Mouse (Mus musculus): ENCODE results near the gene Cacul1. TPM values are rescaled to one million over a fixed set of nuclear protein-coding genes. Genes with fewer than 3 reads are reported as not detected.

Cacul1 gene
- total RNA-seq, 2 experiments from 2014 or later: 42.9 to 49.3 TPM

DNA sequence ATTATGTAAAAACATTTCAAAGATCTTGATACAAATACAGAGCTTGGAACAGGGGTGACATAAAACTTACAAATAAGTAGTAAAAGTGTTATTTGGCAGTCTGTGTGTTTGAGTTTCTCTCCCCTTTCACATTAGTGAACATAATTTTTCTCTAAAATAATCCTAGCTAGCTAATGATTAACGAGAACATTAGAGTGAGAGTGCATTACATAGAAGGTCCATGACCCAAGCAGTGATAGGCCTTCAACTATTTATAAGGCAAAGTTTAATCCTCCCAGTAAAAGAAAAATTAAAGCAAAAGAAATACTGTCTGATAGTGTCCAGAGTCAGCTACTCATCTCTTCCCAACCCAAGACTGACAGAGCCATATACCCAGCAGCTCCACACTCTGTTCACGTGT lies 48.9 kb downstream of the Cacul1 start:
- no peak for DNase-seq (ENCODE audit: low spot score in 2 of 2)

- DNase-seq (ENCODE audit: low spot score in 2 of 2): no peak
Observed at GRCm38 (mm10) chr19:60530171-60530570, 50.7 kb downstream of the Cacul1 start.

- DNase-seq (ENCODE audit: low spot score in 2 of 2): no peak
Observed at GRCm38 (mm10) chr19:60529302-60529701, 51.5 kb downstream of the Cacul1 start.

DNA sequence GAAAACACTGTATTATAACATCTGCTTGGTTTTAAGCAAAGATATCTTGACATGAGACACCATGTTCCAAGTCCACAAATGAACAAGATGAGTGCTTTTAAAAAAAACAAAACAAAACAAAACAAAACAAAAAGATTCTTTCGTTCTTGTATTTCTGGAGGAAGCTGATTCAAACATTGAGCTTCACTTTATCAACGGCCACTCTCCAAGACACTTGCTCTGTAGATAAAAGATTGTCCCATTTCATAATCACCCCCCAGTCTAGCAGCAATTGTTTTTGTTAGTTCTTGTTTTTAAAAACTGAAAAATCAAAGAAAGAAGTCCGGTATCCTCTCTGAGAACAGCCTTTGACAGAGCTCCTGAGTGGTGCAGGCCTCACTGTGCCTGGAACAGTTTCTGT lies 52.2 kb downstream of the Cacul1 start:
- no peak for DNase-seq (ENCODE audit: low spot score in 2 of 2)

DNA sequence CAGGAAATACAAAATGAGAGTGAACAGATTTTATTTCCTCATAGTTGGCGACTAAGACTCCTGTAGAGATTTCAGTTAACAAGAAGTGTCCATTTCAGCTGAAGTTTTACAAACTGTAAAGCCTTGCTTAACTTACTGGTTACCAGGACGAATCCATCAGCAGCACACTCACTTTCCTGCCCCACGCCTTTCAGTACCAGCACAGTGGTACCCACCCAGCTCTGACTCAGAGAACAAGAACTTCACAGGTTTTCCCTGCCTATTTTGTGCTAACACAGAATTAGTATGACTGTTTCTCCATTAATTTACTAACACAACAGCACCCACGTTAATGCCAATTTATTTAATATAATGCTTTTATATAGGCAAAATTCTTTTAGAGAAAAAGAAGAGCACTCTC lies 53.9 kb downstream of the Cacul1 start:
- no peak for DNase-seq (ENCODE audit: low spot score in 2 of 2)

DNA sequence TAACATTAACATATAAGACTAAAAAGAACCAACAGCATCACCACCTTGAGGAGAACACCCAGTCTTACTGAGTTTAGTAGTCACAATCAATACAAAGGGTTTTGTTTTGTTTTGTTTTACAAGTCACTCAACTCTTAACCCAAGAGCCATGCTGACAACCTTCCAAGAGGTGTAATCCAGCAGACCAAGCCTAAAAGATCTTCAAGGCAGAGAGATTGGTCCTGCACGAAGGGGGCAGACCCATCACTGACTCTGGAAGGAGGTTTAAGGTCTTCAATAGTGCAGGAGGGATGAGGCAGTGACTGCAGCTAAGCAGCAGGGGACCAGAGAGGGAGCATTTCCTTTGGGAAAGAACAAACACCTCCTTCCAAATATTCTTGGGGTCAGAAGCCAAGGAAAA lies 55.7 kb downstream of the Cacul1 start:
- DNase-seq (ENCODE audit: low spot score in 2 of 2): no peak

GRCm38 (mm10) chr19:60524678-60525077 lies 56.1 kb downstream of the Cacul1 start:
- no peak for DNase-seq (ENCODE audit: low spot score in 2 of 2)

DNA sequence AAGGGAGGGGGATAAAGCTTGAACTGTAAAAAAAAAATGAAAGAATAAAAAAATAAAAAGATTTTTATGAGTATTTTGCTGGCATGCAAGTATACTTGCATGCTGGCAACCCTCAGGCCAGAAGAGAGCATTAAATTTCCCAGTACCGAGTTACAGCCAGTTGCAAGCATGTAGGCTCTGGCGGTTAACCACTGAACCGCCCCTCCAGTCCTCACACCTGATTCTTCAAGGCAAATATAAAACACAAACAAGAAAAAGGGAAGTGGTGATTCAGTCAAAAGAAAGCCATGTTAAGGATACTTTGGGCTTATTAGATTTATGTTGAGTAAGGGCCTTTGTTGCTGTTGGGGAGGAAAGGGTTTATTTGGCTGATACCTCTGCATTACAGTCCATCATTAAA lies 60.7 kb downstream of the Cacul1 start:
- DNase-seq (ENCODE audit: low spot score in 2 of 2): no peak

- DNase-seq (ENCODE audit: low spot score in 2 of 2): no peak
Observed at GRCm38 (mm10) chr19:60515064-60515463, 65.8 kb downstream of the Cacul1 start.

DNA sequence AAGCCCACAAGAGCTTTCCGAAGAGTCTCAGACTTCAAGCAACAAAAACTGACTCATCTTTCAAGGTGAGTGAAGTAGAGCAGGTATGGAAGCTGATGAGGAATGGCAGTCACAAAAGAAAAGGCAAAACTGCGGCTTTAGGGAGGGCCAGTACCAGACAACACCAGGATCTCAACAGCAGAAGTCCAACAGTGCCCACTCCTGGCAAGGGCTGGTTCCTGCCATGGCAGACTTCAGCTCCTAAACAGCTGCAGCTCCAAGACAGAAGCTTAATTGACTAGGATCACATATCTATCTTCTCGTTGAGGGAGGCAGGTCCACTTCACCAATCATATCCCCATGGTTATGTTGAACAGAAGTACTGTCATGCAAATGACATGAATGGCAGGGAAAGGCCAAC lies 67.4 kb downstream of the Cacul1 start:
- DNase-seq (ENCODE audit: low spot score in 2 of 2): no peak

DNA sequence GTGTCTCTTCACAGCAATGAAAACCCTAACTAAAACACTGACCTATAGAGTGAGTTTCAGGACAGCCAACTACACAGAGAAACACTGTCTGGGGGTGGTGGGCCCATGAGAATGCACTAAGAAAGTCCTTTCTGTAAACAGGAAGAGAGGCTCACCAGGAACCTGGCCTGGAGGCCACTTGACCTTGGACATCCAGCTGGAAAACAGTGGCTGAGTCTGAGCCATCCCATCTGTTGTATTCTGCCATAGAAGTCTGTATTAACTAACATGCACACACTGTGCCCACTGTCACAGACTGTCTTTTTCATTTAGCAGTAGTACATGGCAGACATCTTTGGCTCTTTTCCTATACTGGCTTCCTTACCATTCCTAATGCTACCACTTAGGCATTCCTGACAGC lies 80.6 kb downstream of the Cacul1 start:
- no peak for DNase-seq (ENCODE audit: low spot score in 2 of 2)

DNA sequence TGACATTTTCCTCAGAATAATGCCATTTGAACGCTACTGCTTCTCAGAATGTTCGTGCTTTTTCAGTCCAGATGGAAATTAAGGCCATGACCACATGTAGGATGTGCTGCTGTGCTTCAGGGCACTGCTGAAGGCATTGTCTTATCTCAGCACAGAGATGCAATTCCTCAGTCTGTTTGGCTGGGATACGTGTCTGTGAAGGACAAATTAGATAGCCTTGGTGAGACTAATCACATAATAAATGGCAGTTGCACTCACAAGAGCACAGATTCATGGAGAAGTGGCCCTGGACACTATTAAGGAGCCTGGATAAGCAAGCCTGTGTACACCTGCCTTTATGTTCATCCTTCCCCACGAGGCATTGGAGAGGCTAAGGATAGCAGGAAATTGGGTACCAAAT lies 83.7 kb downstream of the Cacul1 start:
- no peak for DNase-seq (ENCODE audit: low spot score in 2 of 2)

GRCm38 (mm10) chr19:60495772-60496171 lies 85.1 kb downstream of the Cacul1 start:
- no peak for DNase-seq (ENCODE audit: low spot score in 2 of 2)

- DNase-seq (ENCODE audit: low spot score in 2 of 2): peak in 1 of 2 experiments; percentile 46
Observed at GRCm38 (mm10) chr19:60489566-60489965, 91.3 kb downstream of the Cacul1 start.

- no peak for DNase-seq (ENCODE audit: low spot score in 2 of 2)
Observed at GRCm38 (mm10) chr19:60485261-60485660, 95.6 kb downstream of the Cacul1 start.

- DNase-seq (ENCODE audit: low spot score in 2 of 2): no peak
Observed at GRCm38 (mm10) chr19:60478859-60479258, 102.0 kb downstream of the Cacul1 start.

DNA sequence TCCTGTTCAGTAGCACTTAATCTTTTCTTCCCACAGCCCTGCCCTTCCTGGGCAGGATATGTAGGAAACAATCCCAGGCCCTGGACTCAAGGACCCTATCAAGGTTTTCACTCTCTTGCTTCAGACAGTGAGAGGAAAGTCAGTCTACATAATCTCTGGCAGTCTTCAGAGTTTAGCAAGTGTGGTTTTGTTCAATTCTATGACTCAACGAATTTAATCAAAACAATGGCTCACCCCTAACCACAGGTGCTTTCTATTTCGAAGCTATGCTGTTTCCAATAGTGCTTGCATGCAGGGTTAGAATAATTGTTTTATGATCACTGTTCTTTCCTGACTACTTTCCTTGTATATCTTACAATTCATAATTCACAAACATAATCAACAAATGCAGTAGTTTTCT lies 103.0 kb downstream of the Cacul1 start:
- no peak for DNase-seq (ENCODE audit: low spot score in 2 of 2)

Small RNAs within 50 kb of the gene (microRNA-seq; reads per million reads assigned to microRNA genes)
- gene Gm25238 (ENCODE audit: borderline number of aligned reads in 2 of 2): 0 reads per million in 2 experiments

Other genes starting within 250 kb of the Cacul1 start
- gene Prlhr, start 112.7 kb downstream of the Cacul1 start, total RNA-seq (2021): under 1 TPM; 0.80 to 0.96 TPM
- 1 to 10 TPM; 1.6 TPM for gene Nanos1, start 175.0 kb upstream of the Cacul1 start, total RNA-seq (2021)
- 100 to 1,000 TPM; 147 to 186 TPM for gene Eif3a, start 209.6 kb upstream of the Cacul1 start, total RNA-seq (2021)
- gene Fam45a, start 230.6 kb upstream of the Cacul1 start, total RNA-seq (2021): 10 to 100 TPM; 39.1 to 40.5 TPM

All from adrenal gland, adult 18-20 months (tissue).